ENCODE assay signal across 9 mouse cellular contexts in the genomic region with DNA sequence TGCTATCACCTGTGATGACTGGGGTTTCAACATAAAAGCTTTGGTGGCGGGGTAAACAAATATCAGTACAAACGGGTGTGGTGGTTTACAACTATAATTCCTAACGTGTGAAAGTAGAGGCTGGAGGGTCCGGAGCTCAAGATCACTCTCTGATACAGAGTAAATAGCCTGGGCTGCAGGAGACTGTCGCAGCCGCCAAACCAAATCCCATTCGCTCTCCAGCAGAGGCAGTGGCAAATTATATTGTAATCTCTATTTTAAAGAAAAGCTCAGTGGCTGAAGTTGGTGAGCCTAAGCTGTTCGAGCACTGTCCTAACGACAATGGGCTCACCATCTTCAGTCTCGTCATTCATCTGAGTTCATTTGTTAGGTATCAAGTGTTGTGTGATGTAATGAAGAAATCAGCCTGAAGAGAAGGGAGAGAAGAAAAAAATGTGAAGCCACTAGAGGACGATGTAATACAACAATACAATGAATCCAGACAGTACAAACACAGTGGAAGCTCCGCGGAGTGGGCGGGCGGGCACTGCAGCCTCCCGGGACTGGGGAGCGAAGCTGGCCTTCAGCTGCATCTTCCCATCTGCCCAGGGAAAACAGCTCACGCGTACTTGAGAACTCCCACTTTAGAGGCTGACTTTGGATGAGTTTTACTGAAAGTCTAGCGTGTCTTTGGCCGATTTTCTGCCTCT. TPM values are rescaled to one million over a fixed set of nuclear protein-coding genes. Genes with fewer than 3 reads are reported as not detected.
A peak's percentile ranks its signal among the peaks of the same experiment; 100 is the strongest.
DNase-seq lines count a peak whose midpoint lies in the region; ATAC-seq and TF ChIP-seq lines count a peak whose summit lies in the region.
"Had no signal": no experiment of that assay in that cellular context is flagged by ENCODE, and none has a peak within 500 bp of the region (broad histone marks: within the 10 kb centered on the region; RNA-seq: fewer than 3 reads in every experiment).

No protein-coding gene starts in this region.

- H3K4me3 ChIP-seq in lung, postnatal 0 days (ENCODE audit: low read depth, low read length): no peak overlapping the region
- no peak overlapping the region for H3K4me3 ChIP-seq in heart, embryonic 14.5 days (ENCODE audit: control insufficient read depth in 1 of 2, insufficient read depth in 1 of 2, low read depth in 1 of 2, low read length in 2 of 2)
- peak overlapping the region; percentile 25; the same call in 1 of the 2 replicates for H3K4me3 ChIP-seq in midbrain, embryonic 15.5 days
- H3K4me3 ChIP-seq: liver, embryonic 15.5 days had no signal

- no peaks in the 10 kb centered on the region for H3K4me1 ChIP-seq in lung, postnatal 0 days (ENCODE audit: insufficient read depth, low read depth, low read length)
- H3K4me1 ChIP-seq in heart, embryonic 14.5 days (ENCODE audit: control insufficient read depth in 2 of 2, insufficient read depth in 2 of 2, low read length in 2 of 2): no peaks in the 10 kb centered on the region
- peaks cover 6% of the 10 kb centered on the region; the same call in 1 of the 2 replicates for H3K4me1 ChIP-seq in midbrain, embryonic 15.5 days
- H3K4me1 ChIP-seq: liver, embryonic 15.5 days had no signal

- 39% methylated on average over 21 of the region's 21 CpGs for WGBS in lung, postnatal 0 days
- WGBS in heart, embryonic 14.5 days: 45% methylated on average over 21 of the region's 21 CpGs
- 31% methylated on average over 21 of the region's 21 CpGs for WGBS in midbrain, embryonic 15.5 days

- H3K36me3 ChIP-seq in lung, postnatal 0 days (ENCODE audit: insufficient read depth, low read length): no peaks in the 10 kb centered on the region
- H3K36me3 ChIP-seq in heart, embryonic 14.5 days (ENCODE audit: control insufficient read depth, insufficient read depth, low read length): no peaks in the 10 kb centered on the region
- no peaks in the 10 kb centered on the region for H3K36me3 ChIP-seq in midbrain, embryonic 15.5 days (replicated peaks)
- H3K36me3 ChIP-seq: liver, embryonic 15.5 days had no signal

- no peak overlapping the region for H3K4me2 ChIP-seq in lung, postnatal 0 days (replicated peaks; ENCODE audit: low read depth, low read length)
- H3K4me2 ChIP-seq in heart, embryonic 14.5 days (ENCODE audit: low read length): peak overlapping the region; percentile 24
- H3K4me2 ChIP-seq in midbrain, embryonic 15.5 days: peak overlapping the region; percentile 50
- H3K4me2 ChIP-seq: liver, embryonic 15.5 days had no signal

- H3K27ac ChIP-seq in lung, postnatal 0 days (ENCODE audit: low read length): no peak overlapping the region
- no peak overlapping the region for H3K27ac ChIP-seq in heart, embryonic 14.5 days (replicated peaks in 1 of 2; ENCODE audit: control insufficient read depth in 1 of 2, insufficient read depth in 1 of 2, low read depth in 2 of 2, low read length in 2 of 2)
- H3K27ac ChIP-seq in midbrain, embryonic 15.5 days: no peak overlapping the region
- H3K27ac ChIP-seq: liver, embryonic 15.5 days had no signal

- H3K9ac ChIP-seq in lung, postnatal 0 days (replicated peaks; ENCODE audit: low read depth): no peak overlapping the region
- no peak overlapping the region; the same call in 1 of the 2 replicates for H3K9ac ChIP-seq in heart, embryonic 14.5 days (ENCODE audit: low read length)
- 0 out of 2 replicates have a peak overlapping the region, but pooled peaks have one; percentile 27 for H3K9ac ChIP-seq in midbrain, embryonic 15.5 days
- H3K9ac ChIP-seq: liver, embryonic 15.5 days had no signal

- DNase-seq in lung, postnatal 0 days (ENCODE audit: low spot score): peak; percentile 19
- no peak for DNase-seq in lung, adult 18-20 months
- DNase-seq in embryo, embryonic 11 days: peak; percentile 30
- peak; percentile 54 to 78 for DNase-seq in layer of hippocampus, adult 18-20 months (ENCODE audit: low spot score in 2 of 2)
- peak; percentile 60 to 64 for DNase-seq in urinary bladder, postnatal 4 days (ENCODE audit: low spot score in 2 of 2)

- TF ChIP-seq EP300 in lung, postnatal 0 days (IDR thresholded peaks at IDR 0.05): no peak

- H3K27me3 ChIP-seq in lung, postnatal 0 days (replicated peaks; ENCODE audit: insufficient read depth, low read length): no peaks in the 10 kb centered on the region
- H3K27me3 ChIP-seq in heart, embryonic 14.5 days (ENCODE audit: control insufficient read depth, insufficient read depth, low read length): no peaks in the 10 kb centered on the region
- H3K27me3 ChIP-seq in midbrain, embryonic 15.5 days (replicated peaks): no peaks in the 10 kb centered on the region
- H3K27me3 ChIP-seq: liver, embryonic 15.5 days had no signal

- no peaks in the 10 kb centered on the region for H3K9me3 ChIP-seq in lung, postnatal 0 days (ENCODE audit: low read length)
- peaks cover 2% of the 10 kb centered on the region; the same call in 1 of the 2 replicates for H3K9me3 ChIP-seq in heart, embryonic 14.5 days (ENCODE audit: control insufficient read depth, low read length)
- H3K9me3 ChIP-seq in midbrain, embryonic 15.5 days: no peaks in the 10 kb centered on the region
- H3K9me3 ChIP-seq: liver, embryonic 15.5 days had no signal

- no peak for ATAC-seq in lung, postnatal 0 days
- no peak for ATAC-seq in heart, embryonic 14.5 days (ENCODE audit: insufficient number of reproducible peaks, insufficient read depth, low FRiP score, low read depth)
- peak; percentile 90 for ATAC-seq in midbrain, embryonic 15.5 days (replicated peaks)
- no peak for ATAC-seq in megakaryocyte-erythroid progenitor cell, adult 5-6 weeks (replicated peaks; ENCODE audit: low FRiP score, low TSS enrichment, poor library complexity, severe bottlenecking)

- peak; percentile 53 for TF ChIP-seq CTCF in lung, postnatal 0 days (IDR thresholded peaks at IDR 0.05)

RNA-seq across cellular contexts. Expression of a gene that starts 13.8 kb away (rescaled TPM):
- 30.8 and 31.1 TPM in 2 replicates for polyA plus RNA-seq in lung, postnatal 0 days (2015; fragmentation: Nextera tagmentation; extraction: Ambion mirVana)
- polyA plus RNA-seq in heart, embryonic 14.5 days (2014; fragmentation: Nextera tagmentation; extraction: Ambion mirVana): 38.5 and 41.9 TPM in 2 replicates
- total RNA-seq in layer of hippocampus, adult 18-20 months (2021): 10 to 100 TPM; 36.6 to 36.8 TPM
- 32.7 and 34.3 TPM in 2 replicates for polyA plus RNA-seq in midbrain, embryonic 15.5 days (2015; fragmentation: Nextera tagmentation; extraction: Ambion mirVana)
- 48.1 and 53.9 TPM in 2 replicates for total RNA-seq in megakaryocyte-erythroid progenitor cell, adult 5-6 weeks (2014; fragmentation: Nextera tagmentation)
- 83.5 and 95.2 TPM in 2 replicates for total RNA-seq in megakaryocyte-erythroid progenitor cell, adult 5-6 weeks (2017)

Comparison
In these comparisons a context has a peak if more than half of its experiments do, and no peak if none do; other contexts are left out.
1. DNase-seq: peak in lung, postnatal 0 days (single experiment), embryo, embryonic 11 days (single experiment), layer of hippocampus, adult 18-20 months (2 of 2) and urinary bladder, postnatal 4 days (2 of 2); none in lung, adult 18-20 months (0 of 2).